Mouse (Mus musculus) neural tube, embryonic 12.5 days (tissue): ENCODE data around the gene Ldhd. TPM values are rescaled to one million over a fixed set of nuclear protein-coding genes. Genes with fewer than 3 reads are reported as not detected.

Experiments used
- ATAC-seq: fragments of 200-750 bp; cut with Nextera tagmentation; 2 replicates; pipeline ENCODE4 v1.8.0; 2017; ENCODE audit warnings: low read depth, mild to moderate bottlenecking, moderate TSS enrichment, moderate library complexity; ENCODE audit not compliant: low FRiP score
- H3K27ac ChIP-seq: fragments of 300-500 bp; sonication (generic); 2 replicates; pipeline ENCODE4 v1.5.1; 2016
- H3K27me3 ChIP-seq: fragments of 300-500 bp; sonication (generic); replicated peaks from 2 replicates; pipeline ENCODE4 v1.6.1; 2016; ENCODE audit warnings: mild to moderate bottlenecking
- H3K36me3 ChIP-seq: fragments of 300-500 bp; sonication (generic); 2 replicates; pipeline ENCODE4 v1.6.1; 2016; ENCODE audit warnings: mild to moderate bottlenecking
- H3K4me1 ChIP-seq: fragments of 300-500 bp; sonication (generic); 2 replicates; pipeline ENCODE4 v1.6.1; 2016
- H3K4me2 ChIP-seq: fragments of 300-500 bp; sonication (generic); replicated peaks from 2 replicates; pipeline ENCODE4 v1.6.1; 2016; ENCODE audit warnings: mild to moderate bottlenecking
- H3K4me3 ChIP-seq: fragments of 300-500 bp; sonication (generic); 2 replicates; pipeline ENCODE4 v1.5.1; 2016
- H3K9ac ChIP-seq: fragments of 300-500 bp; sonication (generic); 2 replicates; pipeline ENCODE4 v1.6.1; 2016; ENCODE audit warnings: mild to moderate bottlenecking
- H3K9me3 ChIP-seq: fragments of 300-500 bp; sonication (generic); 2 replicates; pipeline ENCODE4 v1.6.1; 2016; ENCODE audit warnings: mild to moderate bottlenecking
- WGBS: fragments of 180-500 bp; shearing (Covaris S2); methylation state at CpG from one replicate; pipeline ENCODE4 v1.1.7; 2016; 5-methylcytosine and 5-hydroxymethylcytosine counted together
- polyA plus RNA-seq: library from polyadenylated mRNA; unstranded; fragments of >200 nt; fragmentation: Nextera tagmentation; extraction: Ambion mirVana; gene quantifications from 2 replicates; pipeline ENCODE4 v1.2.1, GENCODE M21; 2016

Gene Ldhd
- polyA plus RNA-seq, 1 experiment from 2014 or later: 0.49 TPM

GRCm38 (mm10) chr8:111588336-111588735, 41.8 kb downstream of the Ldhd start:
- H3K4me1 ChIP-seq: peaks cover 18% of the 10 kb centered on the region
- no peak overlapping the region for H3K27ac ChIP-seq
- no peak overlapping the region for H3K4me2 ChIP-seq
- no peak overlapping the region for H3K9ac ChIP-seq
- H3K9me3 ChIP-seq: no peaks in the 10 kb centered on the region
- no peak for ATAC-seq
- 94% methylated on average over 2 of the region's 2 CpGs for WGBS
- no peak overlapping the region for H3K4me3 ChIP-seq
- H3K36me3 ChIP-seq: peaks cover 4% of the 10 kb centered on the region
- H3K27me3 ChIP-seq: no peaks in the 10 kb centered on the region

GRCm38 (mm10) chr8:111587545-111588094, 42.6 kb downstream of the Ldhd start:
- H3K36me3 ChIP-seq: peaks cover 4% of the 10 kb centered on the region
- WGBS: 90% methylated on average over 1 of the region's 1 CpGs
- H3K4me1 ChIP-seq: peaks cover 11% of the 10 kb centered on the region; the same call in 1 of the 2 replicates
- no peak for ATAC-seq
- H3K9me3 ChIP-seq: no peaks in the 10 kb centered on the region
- no peak overlapping the region for H3K27ac ChIP-seq
- H3K4me3 ChIP-seq: no peak overlapping the region
- no peak overlapping the region for H3K9ac ChIP-seq
- no peaks in the 10 kb centered on the region for H3K27me3 ChIP-seq
- no peak overlapping the region for H3K4me2 ChIP-seq

DNA sequence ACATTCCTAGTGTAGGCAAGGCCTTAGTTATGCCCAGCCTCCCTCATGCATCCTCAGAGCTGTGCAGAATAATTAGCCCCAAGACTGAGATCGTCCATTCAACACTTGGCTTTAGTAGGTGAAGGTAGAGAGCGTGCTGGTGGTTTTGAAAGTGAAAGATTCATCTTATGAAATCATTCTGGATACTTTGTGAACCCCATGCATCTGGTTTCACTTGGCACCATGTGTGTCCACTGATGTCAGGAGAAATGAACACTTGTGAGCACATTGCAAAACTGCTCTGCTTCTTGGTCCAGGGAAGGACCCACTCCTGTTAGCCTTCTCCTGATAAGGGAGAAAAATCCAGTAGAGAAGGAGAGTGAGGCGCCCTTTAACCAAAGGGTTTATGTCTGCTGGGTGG, 45.2 kb downstream of the Ldhd start:
- no peak overlapping the region for H3K4me3 ChIP-seq
- H3K4me2 ChIP-seq: no peak overlapping the region
- no peak for ATAC-seq
- H3K27ac ChIP-seq: no peak overlapping the region
- no peaks in the 10 kb centered on the region for H3K4me1 ChIP-seq
- no peaks in the 10 kb centered on the region for H3K27me3 ChIP-seq
- no peak overlapping the region for H3K9ac ChIP-seq
- 90% methylated on average over 3 of the region's 3 CpGs for WGBS
- no peaks in the 10 kb centered on the region for H3K9me3 ChIP-seq
- H3K36me3 ChIP-seq: peaks cover 4% of the 10 kb centered on the region; the same call in 1 of the 2 replicates

GRCm38 (mm10) chr8:111582386-111582785, 47.8 kb downstream of the Ldhd start:
- no peak overlapping the region for H3K27ac ChIP-seq
- 82% methylated on average over 3 of the region's 3 CpGs for WGBS

GRCm38 (mm10) chr8:111580306-111580705, 49.9 kb downstream of the Ldhd start:
- ATAC-seq: no peak
- Histone ChIP-seq H3K4me1 (peaks cover 4% of the 10 kb centered on the region; the same call in 1 of the 2 replicates), H3K4me3 (no peak overlapping the region), H3K4me2 (no peak overlapping the region), H3K27ac (no peak overlapping the region), H3K9ac (no peak overlapping the region), H3K36me3 (peaks cover 4% of the 10 kb centered on the region; the same call in 1 of the 2 replicates), H3K27me3 (no peaks in the 10 kb centered on the region), H3K9me3 (no peaks in the 10 kb centered on the region)
- 87% methylated on average over 3 of the region's 3 CpGs for WGBS

More at GRCm38 (mm10) chr8:111582386-111582785, 47.8 kb downstream of the Ldhd start:
- peaks cover 4% of the 10 kb centered on the region; the same call in 1 of the 2 replicates for H3K36me3 ChIP-seq
- H3K4me1 ChIP-seq: no peaks in the 10 kb centered on the region
- no peak overlapping the region for H3K4me3 ChIP-seq
- ATAC-seq: no peak
- H3K9ac ChIP-seq: no peak overlapping the region
- H3K27me3 ChIP-seq: no peaks in the 10 kb centered on the region
- no peaks in the 10 kb centered on the region for H3K9me3 ChIP-seq
- H3K4me2 ChIP-seq: no peak overlapping the region

DNA sequence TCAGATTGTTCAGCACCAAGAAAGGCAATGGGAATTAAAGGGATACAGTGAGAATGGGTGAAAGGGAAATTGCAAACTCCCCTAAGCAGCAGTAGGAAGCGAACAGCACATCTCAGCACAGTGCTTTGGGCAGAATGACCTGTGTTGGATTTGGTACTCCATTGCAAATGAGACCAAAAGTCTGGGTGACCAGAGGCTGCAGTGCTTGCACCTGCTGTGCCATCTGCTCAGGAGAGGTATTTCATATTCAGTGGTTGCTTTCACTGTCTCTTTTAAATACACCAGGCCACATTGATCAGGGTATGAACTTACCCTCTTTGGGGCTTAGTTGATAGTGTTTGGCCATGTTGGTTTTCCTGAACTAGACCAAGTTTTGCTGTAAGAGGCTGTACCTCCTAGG, 50.9 kb downstream of the Ldhd start:
- ATAC-seq: no peak
- no peaks in the 10 kb centered on the region for H3K9me3 ChIP-seq
- no peaks in the 10 kb centered on the region for H3K27me3 ChIP-seq
- H3K36me3 ChIP-seq: peaks cover 4% of the 10 kb centered on the region; the same call in 1 of the 2 replicates
- WGBS: 86% methylated on average over 1 of the region's 1 CpGs
- H3K4me2 ChIP-seq: no peak overlapping the region
- peaks cover 4% of the 10 kb centered on the region; the same call in 1 of the 2 replicates for H3K4me1 ChIP-seq
- H3K27ac ChIP-seq: no peak overlapping the region
- H3K9ac ChIP-seq: no peak overlapping the region
- H3K4me3 ChIP-seq: no peak overlapping the region

GRCm38 (mm10) chr8:111577880-111578533, 52.2 kb downstream of the Ldhd start:
- no peaks in the 10 kb centered on the region for H3K27me3 ChIP-seq
- H3K4me3 ChIP-seq: no peak overlapping the region
- no peaks in the 10 kb centered on the region for H3K9me3 ChIP-seq
- H3K36me3 ChIP-seq: no peaks in the 10 kb centered on the region
- no peak overlapping the region for H3K9ac ChIP-seq
- ATAC-seq: no peak
- WGBS: 94% methylated on average over 9 of the region's 9 CpGs
- no peak overlapping the region for H3K4me2 ChIP-seq
- H3K27ac ChIP-seq: no peak overlapping the region
- H3K4me1 ChIP-seq: peaks cover 11% of the 10 kb centered on the region

DNA sequence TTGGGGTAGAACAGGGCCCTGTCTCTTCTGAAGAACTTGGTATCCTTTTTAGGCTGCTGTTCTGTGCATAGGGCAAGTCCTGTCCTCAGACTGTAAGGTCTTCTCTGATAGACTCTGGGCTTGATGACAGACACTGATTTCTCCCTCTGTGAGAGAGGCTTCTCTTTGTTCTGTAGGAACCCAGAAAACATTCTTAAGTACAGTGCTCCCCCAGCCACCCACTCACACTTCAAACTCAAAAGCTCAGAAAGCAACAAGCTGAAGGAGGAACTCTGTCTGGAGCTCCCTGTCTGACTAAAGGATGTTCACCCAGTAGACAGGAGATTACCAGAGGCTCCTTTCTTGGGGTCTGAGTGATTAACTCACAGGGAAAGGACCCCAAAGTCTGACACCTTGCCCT, 53.7 kb downstream of the Ldhd start:
- no peaks in the 10 kb centered on the region for H3K27me3 ChIP-seq
- no peak for ATAC-seq
- H3K36me3 ChIP-seq: no peaks in the 10 kb centered on the region
- no peaks in the 10 kb centered on the region for H3K9me3 ChIP-seq
- no peak overlapping the region for H3K9ac ChIP-seq
- no peak overlapping the region for H3K4me2 ChIP-seq
- no peak overlapping the region for H3K4me3 ChIP-seq
- H3K4me1 ChIP-seq: peaks cover 16% of the 10 kb centered on the region
- H3K27ac ChIP-seq: no peak overlapping the region

DNA sequence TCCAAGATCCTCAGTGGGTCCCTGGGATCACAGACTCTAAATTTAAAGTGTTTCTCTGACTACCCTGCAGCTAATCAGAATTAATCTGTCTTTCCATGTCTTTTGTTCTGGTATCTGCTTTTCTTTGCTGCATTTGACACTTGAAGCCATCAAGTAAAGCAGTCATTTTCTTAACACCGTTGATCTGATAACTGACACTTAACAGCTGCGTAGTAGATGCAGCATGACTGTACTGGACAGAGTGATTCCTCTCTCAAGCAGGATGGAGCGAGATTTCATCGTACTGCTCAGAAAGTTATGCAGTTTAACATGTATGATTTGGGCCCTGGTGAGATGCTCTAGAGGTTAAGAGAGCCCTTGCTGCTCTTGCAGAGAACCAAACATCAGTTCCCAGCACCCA, 54.7 kb downstream of the Ldhd start:
- H3K4me2 ChIP-seq: no peak overlapping the region
- no peaks in the 10 kb centered on the region for H3K36me3 ChIP-seq
- WGBS: 98% methylated on average over 4 of the region's 4 CpGs
- H3K9ac ChIP-seq: no peak overlapping the region
- no peak overlapping the region for H3K4me3 ChIP-seq
- H3K9me3 ChIP-seq: no peaks in the 10 kb centered on the region
- no peak for ATAC-seq
- no peaks in the 10 kb centered on the region for H3K27me3 ChIP-seq
- H3K4me1 ChIP-seq: peaks cover 16% of the 10 kb centered on the region
- no peak overlapping the region for H3K27ac ChIP-seq

GRCm38 (mm10) chr8:111574016-111574415, 56.2 kb downstream of the Ldhd start:
- Histone ChIP-seq H3K4me1 (peaks cover 22% of the 10 kb centered on the region), H3K36me3 (no peaks in the 10 kb centered on the region), H3K9ac (no peak overlapping the region), H3K27ac (no peak overlapping the region), H3K27me3 (no peaks in the 10 kb centered on the region), H3K4me2 (no peak overlapping the region), H3K9me3 (no peaks in the 10 kb centered on the region), H3K4me3 (no peak overlapping the region)
- WGBS: 88% methylated on average over 2 of the region's 2 CpGs
- ATAC-seq: no peak

Other genes with a start within 250 kb of the Ldhd start
- not detected in 2 replicates for gene Fa2h, start 236.6 kb downstream of the Ldhd start, polyA plus RNA-seq
- 6.3 and 6.8 TPM in 2 replicates for gene Wdr59, start 108.3 kb downstream of the Ldhd start, polyA plus RNA-seq
- 113 and 118 TPM in 2 replicates for gene Znrf1, start 94.3 kb downstream of the Ldhd start, polyA plus RNA-seq
- gene Zfp1, start 13.0 kb upstream of the Ldhd start, polyA plus RNA-seq: 22.0 and 25.4 TPM in 2 replicates
- gene Ctrb1, start 60.6 kb upstream of the Ldhd start, polyA plus RNA-seq: not detected in 2 replicates
- 55.9 and 61.5 TPM in 2 replicates for gene Bcar1, start 113.4 kb upstream of the Ldhd start, polyA plus RNA-seq
- 177 and 201 TPM in 2 replicates for gene Cfdp1, start 223.9 kb upstream of the Ldhd start, polyA plus RNA-seq
- gene Tmem170, start 246.4 kb upstream of the Ldhd start, polyA plus RNA-seq: 6.0 and 7.8 TPM in 2 replicates